Mouse (Mus musculus) embryo, embryonic 11.5 days (tissue): ENCODE measurements around the gene Galnt9.

Experiments
- DNase-seq: peaks from one replicate; pipeline ENCODE4 v3.0.0-alpha.2; 2012; ENCODE audit warnings: low read depth, low spot score

Galnt9 gene

DNA sequence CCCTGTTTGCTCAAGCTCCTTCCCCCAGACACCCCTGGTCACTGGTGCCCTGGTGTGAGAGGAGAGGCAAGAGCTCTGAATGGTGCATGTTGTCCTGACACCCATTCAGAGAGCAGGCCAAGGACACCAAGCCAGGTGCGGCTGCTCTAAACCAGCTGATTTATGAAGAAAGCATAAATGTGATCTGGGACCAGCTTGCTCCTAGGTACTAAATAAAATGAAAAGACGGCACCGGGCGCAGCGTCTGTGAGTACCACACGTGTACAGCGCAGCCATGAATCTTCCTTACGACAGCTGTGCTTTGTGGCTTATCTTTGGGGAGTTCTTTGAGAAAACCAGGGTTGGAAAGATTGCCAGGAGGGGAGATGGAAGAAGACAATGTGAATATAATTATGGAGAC lies 8.2 kb upstream of the Galnt9 start:
- DNase-seq: no peak

- no peak for DNase-seq
Observed at GRCm38 (mm10) chr5:110540947-110541346, 3.2 kb upstream of the Galnt9 start.

- no peak for DNase-seq
Observed at GRCm38 (mm10) chr5:110541456-110541855, 2.7 kb upstream of the Galnt9 start.

DNA sequence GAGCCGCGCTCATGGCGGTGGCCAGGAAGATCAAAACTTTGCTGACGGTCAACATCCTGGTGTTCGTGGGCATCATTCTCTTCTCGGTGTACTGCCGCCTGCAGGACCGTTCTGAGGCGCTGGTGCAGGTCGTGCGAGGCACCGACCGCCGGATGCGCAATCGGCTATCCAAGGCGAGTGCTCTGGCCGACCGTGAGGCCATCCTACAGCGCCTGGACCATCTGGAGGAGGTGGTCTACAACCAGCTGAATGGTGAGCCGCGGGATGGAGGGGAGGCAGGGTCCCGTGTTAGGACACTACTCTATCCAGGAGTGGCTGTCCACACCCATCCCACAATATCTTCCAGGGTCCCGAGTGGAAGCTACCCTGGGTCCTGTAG lies 525 bp downstream of the Galnt9 start:
- no peak for DNase-seq

DNA sequence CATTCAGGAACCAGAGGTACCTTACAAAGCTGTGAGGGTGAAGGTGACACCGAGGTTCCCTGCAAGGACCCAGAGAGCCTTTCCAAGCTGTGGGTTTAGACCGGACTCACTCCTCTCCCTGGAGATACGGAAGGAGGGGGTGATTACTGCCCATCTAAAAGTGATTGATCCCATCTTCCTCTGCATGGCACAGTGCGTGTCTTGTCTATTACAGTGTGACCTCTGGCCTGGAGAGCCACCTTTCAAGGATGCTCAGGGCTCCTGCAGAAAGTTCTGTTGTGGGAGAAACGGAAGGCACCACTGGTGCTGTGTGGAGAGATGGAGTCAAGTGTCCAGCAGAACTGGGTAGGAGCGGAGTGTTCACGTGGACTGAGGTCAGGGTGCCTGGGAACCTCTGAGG lies 1.2 kb downstream of the Galnt9 start:
- no peak for DNase-seq

- no peak for DNase-seq
Observed at GRCm38 (mm10) chr5:110546136-110546535, 2.0 kb downstream of the Galnt9 start.

DNA sequence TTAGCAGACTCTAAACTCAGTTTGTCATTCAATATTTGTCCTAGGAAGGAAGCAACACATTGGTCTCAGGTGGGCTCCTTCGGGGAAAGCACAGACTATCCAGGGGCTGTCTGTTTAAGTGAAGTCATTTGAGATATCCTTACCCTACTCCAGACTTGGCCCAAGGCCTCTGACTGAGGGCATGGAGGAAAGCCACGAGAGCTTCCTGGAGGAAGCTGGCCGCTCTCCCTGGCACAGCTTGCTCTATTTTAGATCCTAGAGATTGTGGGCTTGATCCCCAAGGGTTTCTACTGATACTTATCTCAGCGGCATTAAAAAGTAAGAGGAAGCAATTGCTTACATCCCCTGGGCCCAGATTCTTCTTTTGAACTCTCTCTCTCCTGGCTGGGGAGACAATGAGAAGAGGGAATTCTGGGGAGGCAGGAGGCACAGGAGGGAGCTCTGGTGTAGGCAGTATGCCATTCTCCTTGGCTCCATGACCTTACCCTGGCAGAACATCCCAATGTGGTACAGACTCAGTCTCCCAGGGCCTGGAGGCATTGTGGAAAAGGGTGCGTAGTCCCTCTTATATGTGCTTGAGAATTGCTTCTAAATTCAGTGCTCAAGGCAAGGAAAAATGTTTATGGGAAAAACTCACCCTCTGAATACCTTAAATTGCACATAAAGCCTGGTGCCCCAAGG lies 2.7 kb downstream of the Galnt9 start:
- DNase-seq: no peak

- DNase-seq: no peak
Observed at GRCm38 (mm10) chr5:110548446-110548845, 4.3 kb downstream of the Galnt9 start.

DNA sequence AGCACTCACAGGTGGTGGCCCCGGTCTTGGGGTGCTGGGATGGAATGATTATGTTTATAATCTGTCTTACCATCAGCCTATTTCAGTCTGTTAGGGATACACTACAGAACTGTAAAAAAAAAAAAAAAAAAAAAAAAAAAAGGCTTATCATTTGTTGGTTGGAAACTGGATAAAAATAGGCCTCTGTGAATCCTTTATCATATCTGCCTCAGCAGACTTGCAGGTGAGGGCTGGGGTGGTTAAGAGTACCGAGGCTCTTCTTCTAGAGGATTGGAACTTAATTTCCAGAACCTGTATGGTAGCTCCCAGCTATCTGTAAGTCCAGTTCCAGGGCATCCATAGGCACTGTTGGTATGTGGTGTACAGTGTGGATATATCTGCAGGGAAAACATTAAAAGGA lies 6.0 kb downstream of the Galnt9 start:
- no peak for DNase-seq

DNA sequence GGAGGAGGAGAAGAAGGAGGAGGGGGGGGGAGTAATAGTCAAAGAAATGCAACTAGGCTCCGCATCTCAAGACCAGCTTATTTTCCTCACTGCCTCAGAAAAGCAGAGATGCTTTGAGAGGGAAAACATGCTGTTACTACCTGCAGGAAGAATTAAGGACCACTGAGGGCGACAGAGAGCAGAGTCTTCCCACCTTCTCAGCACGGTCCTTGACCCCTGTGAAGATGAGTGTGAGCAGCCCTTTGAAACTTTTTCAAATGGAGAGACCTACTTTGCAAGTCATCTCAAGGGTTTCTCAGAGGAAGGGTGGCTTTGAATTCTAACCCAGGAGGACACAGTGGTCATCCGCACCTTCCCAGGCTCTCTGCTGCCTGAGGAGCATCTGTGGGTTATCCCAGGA lies 6.7 kb downstream of the Galnt9 start:
- no peak for DNase-seq

DNA sequence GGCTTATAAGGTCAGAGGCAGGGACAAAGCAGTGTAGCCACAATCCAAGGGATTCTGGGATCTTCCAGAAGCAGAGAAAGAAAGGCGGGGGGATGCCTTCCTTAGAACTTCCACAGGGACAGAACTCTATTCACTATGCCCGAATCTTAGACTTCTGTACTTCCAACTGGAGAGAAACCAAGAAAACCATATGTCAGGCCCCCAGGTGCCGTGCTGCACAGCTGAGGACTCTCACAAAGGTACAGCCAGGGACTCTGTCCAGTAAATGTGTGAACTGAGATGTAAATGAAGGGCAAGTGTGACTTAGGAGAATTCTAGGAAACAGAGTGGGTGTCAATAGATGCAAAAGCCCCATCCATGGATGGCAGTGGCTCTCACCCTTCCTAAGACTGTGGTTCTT lies 7.8 kb downstream of the Galnt9 start:
- DNase-seq: no peak

DNA sequence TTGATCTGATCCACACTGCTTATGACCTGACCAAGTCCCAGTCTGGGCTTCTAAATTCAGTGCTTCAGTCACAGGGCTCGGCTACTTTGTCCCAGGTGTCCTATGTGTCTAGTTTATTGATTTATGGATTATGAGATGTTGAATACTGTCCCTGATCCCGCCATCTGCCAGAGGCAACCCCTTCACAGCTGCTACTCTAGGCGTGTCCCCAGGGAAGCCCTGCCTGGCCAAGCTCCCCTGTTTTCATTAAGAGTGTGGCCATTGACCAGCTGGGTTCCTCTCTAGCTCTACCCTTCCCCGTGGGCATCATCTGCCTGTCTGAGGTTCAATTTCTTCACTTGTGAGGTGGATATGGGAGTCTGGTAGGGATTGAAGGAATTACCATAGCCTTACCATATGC lies 9.2 kb downstream of the Galnt9 start:
- DNase-seq: no peak

DNA sequence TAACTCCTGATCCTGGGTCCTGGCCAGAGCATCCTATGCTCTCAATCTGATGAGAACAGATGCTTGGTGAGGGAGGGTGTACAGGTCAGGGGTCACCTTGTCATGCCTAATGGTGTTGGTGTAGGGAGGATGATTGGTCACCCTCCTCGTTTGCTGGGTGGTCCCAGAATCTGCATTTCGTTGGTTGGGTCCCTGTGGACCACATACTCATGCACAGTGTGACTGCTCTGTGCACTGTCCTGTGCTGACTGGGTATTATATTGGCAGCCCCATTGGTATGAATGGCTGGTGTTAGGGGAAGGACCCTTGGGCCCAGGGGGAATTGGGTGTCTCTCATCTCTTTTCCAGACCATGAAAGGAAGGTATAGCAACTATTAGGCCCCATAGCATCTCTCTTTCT lies 11.0 kb downstream of the Galnt9 start:
- DNase-seq: no peak

- peak; percentile 47 for DNase-seq
Observed at GRCm38 (mm10) chr5:110558368-110558767, 14.2 kb downstream of the Galnt9 start.

DNA sequence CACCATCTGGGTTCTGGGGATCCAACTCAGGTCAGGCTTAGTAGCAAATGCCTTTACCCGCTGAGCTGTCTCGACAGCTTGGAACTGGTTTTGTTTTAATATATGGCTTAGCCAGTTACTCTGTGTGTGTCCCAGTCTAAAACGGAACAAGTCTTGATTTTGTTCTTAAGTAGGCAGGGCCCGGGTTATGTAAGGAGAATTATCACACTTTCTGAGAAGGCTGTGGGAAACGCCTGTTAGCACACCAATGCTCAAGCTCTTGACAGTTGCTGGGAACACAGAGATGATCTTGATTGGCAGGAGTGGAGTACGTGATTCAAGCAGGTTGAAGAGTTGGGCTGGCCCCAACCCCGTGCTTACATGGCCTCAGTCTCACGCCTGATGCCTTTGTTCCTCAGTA lies 15.5 kb downstream of the Galnt9 start:
- DNase-seq: no peak

DNA sequence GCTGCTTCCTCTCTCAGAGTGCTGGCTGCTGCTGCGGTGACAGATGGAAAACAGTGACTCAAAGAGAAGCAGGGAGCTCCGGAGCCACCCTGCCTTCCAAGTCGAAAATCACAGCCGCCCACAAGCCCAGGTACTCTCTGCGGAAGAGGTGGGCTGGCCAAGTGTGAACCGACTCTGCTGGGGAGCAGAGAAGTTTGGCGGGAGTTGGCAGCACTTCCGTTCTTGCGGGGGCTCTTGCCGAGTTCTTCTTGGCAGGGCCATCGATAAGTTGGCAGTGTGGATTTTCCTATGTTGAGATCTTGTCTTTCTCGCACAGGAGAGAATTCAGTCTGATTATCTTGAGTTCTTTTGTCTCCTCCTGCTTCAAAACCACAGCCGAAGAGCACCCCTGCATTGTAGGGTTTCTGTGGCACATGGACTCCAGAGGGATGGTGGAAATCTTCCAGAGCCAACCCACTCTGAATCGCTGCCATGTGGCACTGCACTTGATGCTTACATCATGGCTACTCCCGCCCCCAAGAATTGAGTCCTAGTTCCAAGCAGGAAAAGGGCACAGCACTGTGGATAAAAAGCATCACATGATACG lies 18.7 kb downstream of the Galnt9 start:
- no peak for DNase-seq

- DNase-seq: no peak
Observed at GRCm38 (mm10) chr5:110564986-110565644, 21.0 kb downstream of the Galnt9 start.

DNA sequence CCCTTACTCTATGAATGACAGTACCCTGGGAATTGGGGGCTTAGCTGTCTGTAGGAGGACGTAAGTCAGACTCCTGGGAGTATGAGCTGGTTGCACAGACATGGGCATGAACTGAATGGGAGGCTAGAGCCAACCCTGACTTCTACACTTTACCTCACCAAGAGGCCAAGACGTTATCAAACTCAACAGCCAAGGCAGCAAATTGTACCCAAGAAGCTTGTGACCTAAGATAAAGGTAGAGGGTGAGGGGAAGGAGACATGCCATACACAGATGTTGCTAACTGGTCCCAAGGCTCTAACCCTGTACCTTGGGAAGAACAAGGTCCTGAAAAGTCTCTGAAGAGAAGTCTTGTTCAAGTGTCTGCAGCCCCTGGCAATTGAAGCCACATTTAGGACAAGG lies 23.4 kb downstream of the Galnt9 start:
- DNase-seq: no peak

DNA sequence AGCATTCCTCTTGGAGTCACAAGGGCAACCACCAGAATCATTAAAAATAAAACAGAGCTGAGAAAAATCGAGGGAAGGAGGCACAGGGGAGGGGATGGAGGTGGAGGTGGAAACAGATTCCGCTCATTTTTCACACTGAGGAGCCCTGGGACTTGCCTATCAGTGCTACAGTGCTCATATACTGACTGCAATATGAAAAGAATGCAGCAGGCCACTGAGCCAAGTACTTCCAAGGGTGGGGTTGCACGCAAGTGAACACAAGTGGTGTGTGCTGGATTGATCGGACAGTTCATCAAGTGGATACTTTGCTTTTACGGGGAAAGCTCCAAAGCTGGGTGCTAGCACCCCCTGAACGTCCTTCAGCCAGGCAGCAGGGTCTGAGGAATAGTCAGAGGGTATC lies 30.7 kb downstream of the Galnt9 start:
- no peak for DNase-seq

DNA sequence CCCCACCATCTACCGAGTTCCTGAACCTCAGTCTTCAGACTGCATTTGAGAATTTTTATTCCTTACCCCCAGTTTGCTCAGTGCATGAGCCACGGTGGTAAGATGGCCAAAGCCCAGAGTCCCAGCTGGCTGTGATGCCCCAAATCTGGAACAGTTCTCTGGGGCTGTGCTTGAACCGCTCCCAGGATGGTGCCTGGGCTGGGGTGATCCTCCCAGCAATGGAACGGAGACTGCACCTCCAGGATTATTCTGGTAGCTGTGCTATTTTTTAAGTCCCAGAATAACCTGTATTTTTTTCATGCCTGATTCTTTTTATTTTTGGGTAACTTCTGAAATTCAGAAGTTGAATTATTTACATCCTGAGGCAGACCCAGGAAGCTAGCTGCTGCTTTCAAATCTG lies 35.1 kb downstream of the Galnt9 start:
- no peak for DNase-seq

DNA sequence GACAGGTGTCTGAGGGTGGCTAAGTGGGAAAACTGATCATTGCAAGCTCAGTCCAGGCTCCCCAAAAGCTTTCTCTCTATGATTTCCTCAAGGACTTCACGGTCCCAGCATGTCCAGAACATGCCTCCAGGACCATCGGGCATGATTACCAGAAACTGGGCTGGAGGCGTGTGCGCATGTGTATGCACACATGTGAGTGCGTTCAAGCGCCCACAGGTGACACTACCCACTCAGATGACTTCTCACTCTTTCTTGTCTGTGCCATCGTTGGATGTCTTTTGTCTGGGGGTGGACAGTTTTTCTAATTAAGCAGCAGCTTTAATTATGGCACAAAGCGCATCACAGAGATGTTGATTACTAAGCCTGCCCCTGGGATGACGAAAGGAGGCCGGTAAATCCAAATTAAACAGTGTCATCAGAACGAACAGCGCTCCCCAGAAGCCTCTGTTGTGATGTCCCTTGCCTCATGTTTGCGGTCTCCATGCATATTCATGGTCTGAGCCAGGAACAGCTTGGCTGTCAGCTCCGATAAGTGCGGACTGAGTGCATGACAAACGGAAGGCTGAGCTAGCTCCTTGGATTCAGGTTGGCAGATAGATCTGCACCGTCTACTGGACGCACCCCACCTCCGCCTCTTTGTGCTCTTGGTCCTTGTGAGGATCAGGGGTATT lies 36.5 kb downstream of the Galnt9 start:
- no peak for DNase-seq

GRCm38 (mm10) chr5:110582647-110583538 lies 38.7 kb downstream of the Galnt9 start:
- DNase-seq: no peak
